Mouse (Mus musculus) urinary bladder, postnatal 10 days (tissue): ENCODE measurements around the gene Sema4f.

Source experiments
- DNase-seq: peaks from one replicate; pipeline ENCODE4 v3.0.0; 2022; ENCODE audit warnings: low spot score

Gene Sema4f

GRCm38 (mm10) chr6:82915889-82916288 is 23.7 kb downstream of the Sema4f start:
- no peak for DNase-seq

DNA sequence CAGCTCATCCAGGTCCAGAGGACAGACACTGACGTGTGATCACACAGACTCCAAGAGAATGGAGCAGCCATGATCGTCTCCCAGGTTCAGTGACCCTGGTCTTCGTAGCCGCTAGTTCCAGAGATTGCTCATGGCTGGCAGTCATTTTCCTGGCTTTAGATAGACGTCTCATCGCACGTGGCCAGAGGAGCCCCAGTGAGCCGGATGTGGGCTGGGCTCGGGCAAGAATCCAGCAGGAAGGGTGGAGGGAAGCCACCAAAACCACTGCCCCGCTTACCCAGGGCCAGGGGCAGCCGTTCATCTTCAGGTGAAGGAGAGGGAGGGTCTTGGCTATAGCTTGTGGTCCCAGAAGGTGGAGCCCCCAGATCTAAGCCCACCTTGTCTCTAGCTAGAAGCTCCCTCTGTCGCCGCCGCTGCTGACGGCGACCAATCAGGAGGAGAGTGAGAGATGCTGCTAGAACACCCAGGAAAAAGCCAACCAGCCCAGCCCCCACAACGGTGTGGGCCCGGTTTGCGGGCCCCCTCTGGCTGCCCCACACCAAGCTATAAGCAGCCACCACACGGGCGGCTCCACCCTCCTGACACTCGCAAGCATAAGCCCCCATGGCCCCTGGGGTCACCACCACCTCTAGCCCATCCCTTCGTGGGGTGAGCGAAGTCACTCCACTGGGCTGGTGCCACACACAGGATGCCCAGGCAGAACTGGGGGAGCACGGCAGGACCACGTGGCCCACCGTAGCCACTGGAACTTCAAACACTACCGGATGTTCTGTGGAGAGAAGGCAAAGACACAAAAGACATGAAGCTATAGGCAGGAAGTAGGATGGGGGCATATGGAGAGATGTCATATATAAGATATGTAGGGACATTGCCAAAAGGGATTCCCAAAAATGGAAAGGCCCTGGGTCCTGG is 26.0 kb downstream of the Sema4f start:
- DNase-seq, result no peak

DNA sequence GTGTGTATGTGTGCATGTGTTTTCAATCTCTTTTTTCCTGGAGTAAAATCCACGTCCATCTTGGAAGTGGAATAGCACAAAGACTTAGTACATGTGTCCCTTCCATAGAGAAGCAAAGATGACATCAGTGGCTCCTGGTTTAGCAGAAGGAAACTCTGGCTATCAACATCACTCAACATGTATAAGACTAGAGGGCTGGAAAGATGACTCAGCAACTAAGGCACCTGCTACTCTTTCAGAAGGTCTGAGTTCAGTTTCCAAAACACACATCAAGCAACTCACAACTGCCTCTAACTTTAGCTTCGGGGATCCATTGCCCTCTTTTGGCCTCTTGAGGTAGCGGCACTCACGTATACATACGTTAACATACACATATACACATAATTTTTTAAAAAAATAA is 28.3 kb downstream of the Sema4f start:
- DNase-seq, result no peak

- DNase-seq, result no peak
Observed at GRCm38 (mm10) chr6:82909136-82909855, 30.3 kb downstream of the Sema4f start.

- DNase-seq, result no peak
Observed at GRCm38 (mm10) chr6:82908034-82908433, 31.5 kb downstream of the Sema4f start.

DNA sequence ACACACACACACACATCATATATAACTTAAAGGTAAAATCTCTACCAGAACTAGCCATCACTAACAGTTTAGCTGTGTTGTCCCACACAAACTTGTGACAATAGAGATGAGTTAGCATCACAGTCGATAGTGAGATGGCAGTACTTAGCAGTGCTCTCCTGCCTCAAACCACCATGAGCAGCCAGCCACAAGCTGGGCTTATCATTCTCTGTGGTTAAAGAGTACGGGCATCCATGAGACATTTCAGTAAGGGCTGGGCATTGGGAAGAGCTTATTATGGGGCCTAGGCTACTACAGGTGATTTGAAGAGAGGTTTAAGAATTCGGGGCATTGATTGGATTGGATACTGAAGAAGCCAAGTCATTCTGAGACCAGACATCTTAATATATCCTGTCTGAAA is 32.6 kb downstream of the Sema4f start:
- DNase-seq, result no peak

DNA sequence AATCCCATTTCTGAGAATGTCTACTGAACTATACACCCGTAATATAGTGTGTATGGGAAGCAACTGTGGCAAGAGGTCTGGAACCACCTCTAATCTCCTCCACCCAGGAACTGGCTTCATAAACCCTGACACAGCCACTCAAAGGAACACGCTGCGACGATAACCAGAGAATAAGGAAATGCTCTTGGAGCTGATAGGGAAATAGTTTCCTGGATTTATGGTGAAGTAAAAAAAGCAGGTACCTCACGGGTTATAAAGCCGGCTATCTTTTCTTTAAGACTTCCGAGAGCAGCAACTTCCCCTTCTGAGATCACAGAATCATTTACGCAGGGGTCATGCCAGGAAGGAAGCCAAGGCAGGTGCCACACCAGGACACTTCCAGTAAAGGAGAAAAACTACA is 37.0 kb downstream of the Sema4f start:
- no peak for DNase-seq

DNA sequence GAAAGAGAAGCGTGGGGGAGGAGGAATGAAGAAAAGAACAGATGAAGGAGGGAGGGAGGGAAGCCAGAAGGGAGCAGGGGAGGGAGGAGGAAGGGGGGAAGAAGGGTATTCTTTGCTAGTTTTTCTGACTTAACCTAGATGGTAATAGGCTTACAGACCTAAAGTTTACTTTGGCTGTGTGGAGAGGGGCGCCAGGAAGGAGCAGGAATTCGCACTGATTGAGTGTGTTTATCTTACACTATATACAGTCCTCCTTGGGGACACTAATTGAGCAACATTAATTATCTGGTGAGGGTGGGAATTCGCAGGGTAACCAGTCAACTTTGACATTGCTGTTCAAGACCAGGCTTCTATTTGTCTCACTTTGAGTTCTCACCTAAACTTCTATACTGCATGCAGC is 40.8 kb downstream of the Sema4f start:
- no peak for DNase-seq

GRCm38 (mm10) chr6:82898227-82898626 is 41.3 kb downstream of the Sema4f start:
- no peak for DNase-seq

GRCm38 (mm10) chr6:82897311-82897710 is 42.3 kb downstream of the Sema4f start:
- no peak for DNase-seq

DNA sequence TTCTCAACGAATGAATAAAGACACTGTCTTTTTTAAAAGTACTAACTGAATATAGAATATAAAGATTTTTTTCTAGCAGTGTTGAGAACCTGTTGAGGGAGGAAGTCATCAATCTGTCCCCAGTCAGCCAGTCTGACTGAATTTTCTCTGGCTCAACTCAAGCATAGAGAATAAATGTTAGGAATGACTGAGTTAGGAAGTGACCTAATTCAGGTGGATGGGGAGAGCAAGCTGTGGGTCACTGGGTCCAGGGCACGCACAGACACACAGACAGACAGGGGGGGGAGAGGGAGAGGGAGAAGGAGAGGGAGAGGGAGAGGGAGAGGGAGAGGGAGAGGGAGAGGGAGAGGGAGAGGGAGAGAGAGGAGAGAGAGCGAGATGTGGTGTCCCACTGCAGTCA is 46.2 kb downstream of the Sema4f start:
- DNase-seq, result no peak

DNA sequence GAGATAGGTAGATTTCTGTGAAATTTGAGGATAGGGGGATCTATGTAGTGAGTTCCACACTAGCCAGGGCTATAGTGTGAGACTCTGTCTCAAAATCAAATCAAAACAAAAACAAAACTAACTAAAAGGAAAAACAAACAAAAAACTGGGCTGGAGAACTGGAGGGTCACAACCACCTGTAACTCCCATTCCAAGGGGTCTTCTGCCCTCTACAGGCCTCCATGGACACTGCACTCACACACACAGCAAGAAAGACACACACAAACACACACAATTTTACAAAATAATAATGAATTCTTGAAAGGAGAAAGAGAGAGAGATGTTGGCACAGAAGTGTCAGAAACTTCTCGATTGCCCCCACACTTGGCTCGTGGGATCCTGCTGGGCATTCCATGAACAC is 47.0 kb downstream of the Sema4f start:
- DNase-seq, result no peak

DNA sequence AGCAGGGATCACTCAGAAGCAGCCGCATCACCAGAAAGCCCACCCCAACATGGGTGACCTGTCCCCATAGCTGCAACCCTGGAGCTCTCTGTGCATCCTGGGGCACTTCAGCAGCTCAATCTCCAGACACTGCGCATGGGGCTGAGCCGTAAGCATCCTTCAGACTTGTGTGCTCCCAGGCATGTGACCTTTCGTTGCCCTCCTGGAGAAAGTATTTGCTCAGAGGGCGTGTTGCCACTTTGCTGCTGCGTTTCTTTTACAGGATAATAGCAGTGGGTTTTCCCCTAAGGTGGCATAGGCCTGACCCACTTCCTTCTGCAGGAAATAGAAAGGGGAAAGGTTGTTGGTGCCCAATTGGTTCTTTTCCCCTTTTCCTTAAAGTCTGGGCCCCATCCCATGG is 48.1 kb downstream of the Sema4f start:
- DNase-seq, result no peak

DNA sequence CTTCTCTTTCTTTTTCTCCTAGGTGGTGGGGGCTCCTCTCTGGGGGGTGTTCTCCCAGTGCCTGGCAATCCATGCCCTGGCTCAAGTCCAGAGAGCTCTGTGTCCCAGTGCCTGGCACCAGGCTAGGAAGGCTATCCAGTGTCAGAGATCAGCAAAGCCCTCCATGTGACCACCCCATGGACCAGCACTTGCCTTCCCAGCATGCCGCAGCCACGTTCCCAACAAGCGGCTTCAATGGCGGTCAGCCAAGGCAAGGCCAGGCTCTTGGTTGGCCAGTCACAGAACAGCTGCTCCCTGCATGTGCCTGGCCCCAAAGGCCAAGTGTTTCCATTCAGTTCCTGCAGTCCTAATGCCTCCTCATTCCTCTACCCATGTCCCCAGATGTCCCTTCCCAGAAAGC is 53.2 kb downstream of the Sema4f start:
- no peak for DNase-seq

- no peak for DNase-seq
Observed at GRCm38 (mm10) chr6:82885909-82886308, 53.7 kb downstream of the Sema4f start.

DNA sequence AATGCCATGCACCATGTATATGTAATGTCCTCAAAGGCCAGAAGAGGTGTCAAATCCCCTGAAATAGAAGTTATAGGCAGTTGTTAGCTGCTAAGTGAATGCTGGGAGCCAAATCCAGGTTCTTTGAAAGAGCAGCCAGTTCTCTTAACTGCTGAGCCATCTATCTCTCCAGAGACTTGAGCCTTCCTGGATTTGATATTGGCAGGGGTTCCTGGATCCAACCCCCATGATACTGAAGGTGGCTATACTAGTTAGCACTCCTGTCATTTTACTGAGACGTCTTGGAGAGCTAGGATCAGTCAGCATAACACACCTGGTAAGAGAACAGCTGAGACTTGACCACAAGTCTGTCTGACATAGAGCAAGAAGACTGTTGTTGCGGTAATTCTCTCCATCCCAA is 54.1 kb downstream of the Sema4f start:
- no peak for DNase-seq

- no peak for DNase-seq
Observed at GRCm38 (mm10) chr6:82884570-82884969, 55.0 kb downstream of the Sema4f start.

DNA sequence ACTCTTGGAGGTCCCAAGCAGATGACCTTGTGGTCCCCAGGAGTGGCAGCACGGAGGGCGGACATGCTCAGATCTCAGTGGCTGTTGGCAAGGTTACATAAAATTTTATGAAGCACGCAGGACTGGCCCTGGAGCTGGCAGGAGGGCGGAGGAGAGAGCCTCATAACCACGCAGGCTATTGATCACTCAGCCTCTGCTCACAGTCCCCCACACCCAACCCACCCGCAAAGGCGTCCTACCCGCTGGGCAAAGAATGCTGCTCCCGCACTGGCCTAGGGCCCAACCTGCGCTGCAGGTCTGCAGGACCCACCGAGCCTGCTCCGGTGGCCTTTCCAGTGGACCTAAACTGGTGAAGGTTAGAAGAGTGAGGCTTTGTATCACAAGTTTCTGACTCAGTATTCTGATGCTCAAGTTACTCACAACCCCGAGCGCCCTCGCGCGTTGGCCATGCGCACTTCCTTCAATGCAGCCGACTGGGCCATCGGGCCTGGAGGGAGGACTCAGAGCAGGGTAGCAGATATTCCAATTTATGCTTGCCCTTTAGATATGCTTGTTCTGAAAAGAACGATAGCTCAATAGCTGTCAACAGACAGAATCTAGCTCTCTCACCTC is 58.0 kb downstream of the Sema4f start:
- DNase-seq, result no peak

DNA sequence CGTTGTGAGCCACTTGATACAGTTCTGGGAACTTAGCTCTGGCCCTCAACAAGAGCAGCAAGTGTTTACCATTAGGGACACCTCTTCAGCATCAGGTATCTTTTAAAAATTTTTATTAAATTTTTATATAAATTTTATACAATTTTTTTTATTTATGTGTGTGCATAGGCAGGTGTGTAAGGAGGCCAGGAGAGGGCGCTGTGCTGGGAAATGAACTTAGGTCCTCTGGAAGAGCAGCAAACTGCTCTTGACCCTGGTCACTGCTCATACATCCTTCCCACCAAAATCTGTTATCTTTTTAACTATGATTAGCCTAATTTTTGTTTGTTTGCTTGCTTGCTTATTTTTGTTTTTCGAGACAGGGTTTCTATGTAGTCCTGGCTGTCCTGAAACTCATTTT is 58.8 kb downstream of the Sema4f start:
- DNase-seq, result no peak

DNA sequence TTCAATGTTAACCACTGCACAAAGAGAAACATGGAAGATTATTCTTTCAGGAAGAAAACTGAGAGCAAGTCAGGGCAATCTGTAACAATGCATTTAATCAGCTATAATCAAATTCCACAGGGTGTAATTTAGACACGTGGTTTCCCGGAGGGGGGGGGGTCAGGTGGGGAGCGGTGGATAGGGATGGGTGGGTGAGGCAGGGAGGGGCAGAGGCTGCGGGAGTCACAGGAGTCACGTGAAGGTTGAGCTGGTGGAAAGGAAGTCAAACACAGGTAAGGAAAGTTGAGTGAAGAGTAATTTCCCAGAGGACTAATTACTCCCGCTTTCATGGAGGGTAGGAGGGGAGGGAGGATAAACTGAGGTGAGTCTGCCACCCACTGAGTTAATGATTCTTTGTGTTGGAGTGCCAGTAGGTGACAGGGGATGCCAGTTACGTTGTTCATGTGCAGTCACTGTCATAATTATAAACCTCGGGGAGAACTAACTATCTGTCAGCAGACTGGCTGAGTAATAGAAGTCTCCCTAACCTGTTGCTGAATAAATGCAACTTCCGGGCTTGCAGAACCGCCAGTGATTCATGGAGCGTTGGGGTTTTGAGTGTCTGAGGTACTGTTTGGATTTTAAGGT is 60.0 kb downstream of the Sema4f start:
- no peak for DNase-seq

DNA sequence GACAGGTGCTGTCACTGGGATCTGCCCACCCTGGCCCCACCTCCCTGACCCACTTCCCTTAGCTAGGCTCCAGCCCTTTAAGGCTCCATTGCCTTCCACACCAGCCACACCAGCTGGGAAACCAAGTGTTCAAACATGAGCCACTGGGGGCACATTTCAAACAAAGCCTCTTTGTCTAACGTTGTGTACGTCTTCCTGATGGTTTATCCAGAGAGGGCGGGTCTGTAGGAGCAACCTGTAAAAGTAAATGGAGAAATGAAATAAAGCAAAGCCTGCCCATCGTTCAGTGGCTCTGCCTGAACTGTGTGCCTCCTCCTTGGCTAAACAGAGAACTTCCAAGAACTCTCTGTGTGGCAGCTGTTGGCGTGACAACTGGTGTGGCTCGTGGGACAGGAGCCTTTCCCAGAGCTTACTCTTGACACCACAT is 64.0 kb downstream of the Sema4f start:
- DNase-seq, result no peak

- no peak for DNase-seq
Observed at GRCm38 (mm10) chr6:82872332-82872707, 67.2 kb downstream of the Sema4f start.
